ENCODE assay signal across 10 mouse cellular contexts in genomic region chr14:71128495-71128894, GRCm38 (mm10).
DNase-seq lines count a peak whose midpoint lies in the region; ATAC-seq and TF ChIP-seq lines count a peak whose summit lies in the region.
"Had no signal": no experiment of that assay in that cellular context is flagged by ENCODE, and none has a peak within 500 bp of the region (broad histone marks: within the 10 kb centered on the region; RNA-seq: fewer than 3 reads in every experiment).

No protein-coding gene starts in this region.

- no peak; the same call in 1 of the 2 replicates for ATAC-seq in heart, embryonic 11.5 days (replicated peaks; ENCODE audit: insufficient number of reproducible peaks, low FRiP score, low TSS enrichment)
- ATAC-seq in heart, embryonic 15.5 days (replicated peaks; ENCODE audit: insufficient number of reproducible peaks, insufficient read depth, low FRiP score, low read depth), result no peak
- ATAC-seq: forebrain, postnatal 0 days had no signal

- no peak overlapping the region for H3K4me2 ChIP-seq in heart, embryonic 11.5 days
- H3K4me2 ChIP-seq in heart, embryonic 15.5 days, result no peak overlapping the region

- no peaks in the 10 kb centered on the region for H3K79me2 ChIP-seq in heart, adult 2 months (replicated peaks; ENCODE audit: control insufficient read depth, insufficient read depth, low read length)

- intact Hi-C loops in heart, adult 2 months (cut with DNase I), result no loop called here

- peak; percentile 22 to 55 for DNase-seq in heart, adult 2 months
- DNase-seq in cerebellum, adult 9-11 months, result peak; percentile 19
- DNase-seq in lung, postnatal 25 days (ENCODE audit: low spot score), result peak; percentile 25
- DNase-seq in kidney, adult 9 months, result no peak
- no peak for DNase-seq in forebrain, embryonic 10.5 days (ENCODE audit: extremely low spot score, low spot score)
- DNase-seq: forebrain, postnatal 0 days; kidney, adult 2 months had no signal

- no peaks in the 10 kb centered on the region for H3K36me3 ChIP-seq in heart, adult 2 months (ENCODE audit: control insufficient read depth, insufficient read depth, low read length)
- no peaks in the 10 kb centered on the region for H3K36me3 ChIP-seq in heart, embryonic 11.5 days (ENCODE audit: control insufficient read depth, insufficient read depth, low read length)
- no peaks in the 10 kb centered on the region for H3K36me3 ChIP-seq in heart, embryonic 15.5 days
- H3K36me3 ChIP-seq in forebrain, embryonic 10.5 days (replicated peaks), result no peaks in the 10 kb centered on the region

- H3K4me1 ChIP-seq in heart, adult 2 months (ENCODE audit: control insufficient read depth, insufficient read depth, low read length), result peaks cover 4% of the 10 kb centered on the region; the same call in 1 of the 2 replicates
- peaks cover 11% of the 10 kb centered on the region; the same call in 1 of the 2 replicates for H3K4me1 ChIP-seq in heart, embryonic 11.5 days (ENCODE audit: control insufficient read depth, insufficient read depth, low read length)
- H3K4me1 ChIP-seq in heart, embryonic 15.5 days (replicated peaks), result peaks cover 21% of the 10 kb centered on the region
- no peaks in the 10 kb centered on the region for H3K4me1 ChIP-seq in forebrain, embryonic 10.5 days

- H3K27ac ChIP-seq in heart, adult 2 months, result no peak overlapping the region
- H3K27ac ChIP-seq in heart, embryonic 11.5 days (ENCODE audit: low read depth, low read length), result no peak overlapping the region
- H3K27ac ChIP-seq in heart, embryonic 15.5 days, result peak overlapping the region; percentile 13; the same call in 1 of the 2 replicates
- H3K27ac ChIP-seq in forebrain, embryonic 10.5 days, result no peak overlapping the region
- H3K27ac ChIP-seq: liver, embryonic 14.5 days had no signal

- TF ChIP-seq POLR2A in heart, adult 2 months (IDR thresholded peaks at IDR 0.05; ENCODE audit: insufficient read depth, low read depth, low read length), result no peak

- TF ChIP-seq EP300 in heart, adult 2 months (IDR thresholded peaks at IDR 0.05; ENCODE audit: insufficient read depth, low read depth, low read length), result 0 out of 2 replicates have a peak, but pooled peaks have one; percentile 8

- no peak overlapping the region for H3K9ac ChIP-seq in heart, adult 2 months (ENCODE audit: low read depth, low read length)
- no peak overlapping the region for H3K9ac ChIP-seq in heart, embryonic 11.5 days (ENCODE audit: low read depth, low read length)
- H3K9ac ChIP-seq in heart, embryonic 15.5 days, result no peak overlapping the region
- H3K9ac ChIP-seq: forebrain, postnatal 0 days; liver, embryonic 14.5 days had no signal

- WGBS in heart, adult 2 months, result 41% methylated on average over 3 of the region's 3 CpGs
- 59% methylated on average over 3 of the region's 3 CpGs for WGBS in heart, embryonic 11.5 days (ENCODE audit: insufficient replicate concordance)
- WGBS in heart, embryonic 15.5 days, result 44% methylated on average over 3 of the region's 3 CpGs
- WGBS in forebrain, embryonic 10.5 days, result 88% methylated on average over 3 of the region's 3 CpGs

- no peaks in the 10 kb centered on the region for H3K27me3 ChIP-seq in heart, adult 2 months (ENCODE audit: control insufficient read depth, insufficient read depth, low read length)
- no peaks in the 10 kb centered on the region for H3K27me3 ChIP-seq in heart, embryonic 11.5 days (ENCODE audit: control insufficient read depth, insufficient read depth, low read length)
- no peaks in the 10 kb centered on the region for H3K27me3 ChIP-seq in heart, embryonic 15.5 days
- H3K27me3 ChIP-seq in forebrain, embryonic 10.5 days (ENCODE audit: poor library complexity, severe bottlenecking), result no peaks in the 10 kb centered on the region

- H3K9me3 ChIP-seq in heart, embryonic 11.5 days (replicated peaks; ENCODE audit: control insufficient read depth, low read length), result no peaks in the 10 kb centered on the region
- H3K9me3 ChIP-seq in heart, embryonic 15.5 days (replicated peaks), result no peaks in the 10 kb centered on the region
- H3K9me3 ChIP-seq in forebrain, embryonic 10.5 days, result no peaks in the 10 kb centered on the region

- TF ChIP-seq CTCF in heart, adult 2 months (IDR thresholded peaks at IDR 0.05), result no peak

- H3K4me3 ChIP-seq in heart, adult 2 months, result no peak overlapping the region
- no peak overlapping the region for H3K4me3 ChIP-seq in heart, embryonic 11.5 days (ENCODE audit: low read depth, low read length)
- no peak overlapping the region for H3K4me3 ChIP-seq in heart, embryonic 15.5 days
- H3K4me3 ChIP-seq in forebrain, embryonic 10.5 days, result no peak overlapping the region

Comparison
In these comparisons a context has a peak if more than half of its experiments do, and no peak if none do; other contexts are left out.
1. DNase-seq: peak in heart, adult 2 months (2 of 2), cerebellum, adult 9-11 months (single experiment) and lung, postnatal 25 days (single experiment); none in kidney, adult 9 months (single experiment) and forebrain, embryonic 10.5 days (single experiment).